Mouse (Mus musculus): Measurements from ENCODE around the gene Pou2f2. TPM values are rescaled to one million over a fixed set of nuclear protein-coding genes. Genes with fewer than 3 reads are reported as not detected.

The Pou2f2 gene
- polyA plus RNA-seq, 1 experiment from 2014 or later: 46.7 TPM

DNA sequence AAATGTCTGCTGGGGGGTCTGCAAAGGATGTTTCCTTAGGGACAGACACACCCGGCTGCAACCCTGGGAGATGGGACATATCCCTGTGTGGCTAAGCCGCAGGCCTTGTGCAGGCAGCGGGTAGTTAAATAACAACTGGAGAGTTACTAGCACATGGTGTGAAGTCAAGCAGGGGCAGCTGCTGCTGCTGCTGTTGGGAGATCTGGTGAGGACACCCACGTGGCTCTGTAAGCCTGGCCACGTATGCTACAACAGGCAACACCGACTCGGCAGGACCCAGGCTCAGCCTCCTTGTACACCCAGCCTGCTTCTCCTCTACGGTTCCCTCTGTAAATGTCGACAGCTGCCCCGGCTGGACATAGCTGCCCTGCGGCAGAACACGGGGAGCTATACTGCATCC is 137.6 kb downstream of the Pou2f2 start:
- Histone ChIP-seq H3K27ac (replicated peaks; ENCODE audit: low read depth, low read length) (no peak overlapping the region), H3K27me3 (ENCODE audit: control insufficient read depth, insufficient read depth, low read length) (no peaks in the 10 kb centered on the region), H3K9ac (replicated peaks; ENCODE audit: low read length) (no peak overlapping the region), H3K36me3 (ENCODE audit: control insufficient read depth, insufficient read depth, low read length) (peaks cover 93% of the 10 kb centered on the region), H3K4me1 (ENCODE audit: control insufficient read depth, insufficient read depth, low read length) (no peaks in the 10 kb centered on the region), H3K4me3 (replicated peaks; ENCODE audit: low read depth, low read length) (no peak overlapping the region), H3K4me2 (ENCODE audit: low read length) (no peak overlapping the region), H3K9me3 (ENCODE audit: control insufficient read depth, low read length) (no peaks in the 10 kb centered on the region)
- DNase-seq (no peak), ATAC-seq (ENCODE audit: low FRiP score, low TSS enrichment) (no peak)
- WGBS: 93% methylated on average over 12 of the region's 12 CpGs

Small RNAs within 50 kb of the gene (microRNA-seq; reads per million reads assigned to microRNA genes)
- gene Mir6537 (0.59 reads per million), gene Mir7048 (not detected)

Other genes starting within 250 kb of the Pou2f2 start
- 5.0 and 6.1 TPM in 2 replicates for gene Gm4881, start 235.2 kb downstream of the Pou2f2 start, polyA plus RNA-seq (2014; fragmentation: Nextera tagmentation; extraction: Ambion mirVana)
- 234 and 311 TPM in 2 replicates for gene Rabac1, start 207.0 kb downstream of the Pou2f2 start, polyA plus RNA-seq (2014; fragmentation: Nextera tagmentation; extraction: Ambion mirVana)
- gene Atp1a3, start 173.8 kb downstream of the Pou2f2 start, polyA plus RNA-seq (2014; fragmentation: Nextera tagmentation; extraction: Ambion mirVana): 284 and 337 TPM in 2 replicates
- 21.7 and 27.3 TPM in 2 replicates for gene Grik5, start 107.4 kb downstream of the Pou2f2 start, polyA plus RNA-seq (2014; fragmentation: Nextera tagmentation; extraction: Ambion mirVana)
- gene Zfp574, start 107.2 kb downstream of the Pou2f2 start, polyA plus RNA-seq (2014; fragmentation: Nextera tagmentation; extraction: Ambion mirVana): 24.9 and 33.0 TPM in 2 replicates
- 15.7 and 15.9 TPM in 2 replicates for gene Dedd2, start 40.9 kb upstream of the Pou2f2 start, polyA plus RNA-seq (2014; fragmentation: Nextera tagmentation; extraction: Ambion mirVana)
- gene Zfp526, start 41.7 kb upstream of the Pou2f2 start, polyA plus RNA-seq (2014; fragmentation: Nextera tagmentation; extraction: Ambion mirVana): 2.5 TPM in 2 replicates
- 20.7 and 26.0 TPM in 2 replicates for gene Gsk3a, start 58.1 kb upstream of the Pou2f2 start, polyA plus RNA-seq (2014; fragmentation: Nextera tagmentation; extraction: Ambion mirVana)
- 2.2 and 4.8 TPM in 2 replicates for gene Erf, start 71.0 kb upstream of the Pou2f2 start, polyA plus RNA-seq (2014; fragmentation: Nextera tagmentation; extraction: Ambion mirVana)
- gene Cic, start 88.0 kb upstream of the Pou2f2 start, polyA plus RNA-seq (2014; fragmentation: Nextera tagmentation; extraction: Ambion mirVana): 47.3 and 52.0 TPM in 2 replicates
- gene Pafah1b3, start 118.3 kb upstream of the Pou2f2 start, polyA plus RNA-seq (2014; fragmentation: Nextera tagmentation; extraction: Ambion mirVana): 630 and 836 TPM in 2 replicates
- 3.0 and 3.2 TPM in 2 replicates for gene Prr19, start 121.7 kb upstream of the Pou2f2 start, polyA plus RNA-seq (2014; fragmentation: Nextera tagmentation; extraction: Ambion mirVana)
- 68.6 and 77.8 TPM in 2 replicates for gene Tmem145, start 126.4 kb upstream of the Pou2f2 start, polyA plus RNA-seq (2014; fragmentation: Nextera tagmentation; extraction: Ambion mirVana)
- gene Megf8, start 137.4 kb upstream of the Pou2f2 start, polyA plus RNA-seq (2014; fragmentation: Nextera tagmentation; extraction: Ambion mirVana): 21.6 and 23.2 TPM in 2 replicates
- gene Cnfn, start 190.0 kb upstream of the Pou2f2 start, polyA plus RNA-seq (2014; fragmentation: Nextera tagmentation; extraction: Ambion mirVana): not detected in 2 replicates
- gene Lipe, start 219.0 kb upstream of the Pou2f2 start, polyA plus RNA-seq (2014; fragmentation: Nextera tagmentation; extraction: Ambion mirVana): 3.8 and 9.2 TPM in 2 replicates
- 0.29 TPM in 1 of 2 replicates, not detected in the other for gene Cxcl17, start 233.2 kb upstream of the Pou2f2 start, polyA plus RNA-seq (2014; fragmentation: Nextera tagmentation; extraction: Ambion mirVana)